Mouse (Mus musculus): ENCODE data around the gene Zfp384. TPM values are rescaled to one million over a fixed set of nuclear protein-coding genes. Genes with fewer than 3 reads are reported as not detected.

Gene Zfp384
- polyA plus RNA-seq, 1 experiment from 2014 or later: 11.2 TPM

DNA sequence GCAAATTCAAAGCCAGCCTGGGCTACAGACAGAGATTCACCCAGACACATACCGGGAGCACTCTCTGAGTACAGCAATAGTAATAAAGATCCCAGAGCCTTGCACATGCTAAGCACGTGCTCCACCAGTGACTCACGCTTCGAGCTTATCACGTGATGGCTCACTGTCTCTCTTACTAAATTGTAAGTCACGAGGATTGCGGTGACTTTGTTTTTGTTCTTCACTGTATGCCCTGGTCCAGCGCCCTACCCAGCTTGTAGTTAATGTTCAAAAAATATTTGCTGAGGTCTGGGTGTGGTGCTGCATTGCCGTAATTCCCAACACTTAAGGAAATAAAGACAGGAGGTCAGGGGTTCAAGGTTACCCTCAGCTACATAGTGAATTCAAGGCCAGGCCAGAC, 15.6 kb upstream of the Zfp384 start:
- 78% methylated on average over 9 of the region's 9 CpGs for whole genome bisulfite sequencing
- H3K9me3 ChIP-seq (replicated peaks; ENCODE audit: control insufficient read depth, low read length, poor library complexity, severe bottlenecking): no peaks in the 10 kb centered on the region
- H3K9ac ChIP-seq (ENCODE audit: low read depth, low read length): no peak overlapping the region
- no peaks in the 10 kb centered on the region for H3K36me3 ChIP-seq (ENCODE audit: control insufficient read depth, insufficient read depth, low read length)
- H3K4me2 ChIP-seq (ENCODE audit: low read length): no peak overlapping the region
- H3K27ac ChIP-seq (ENCODE audit: low read length): no peak overlapping the region
- no peaks in the 10 kb centered on the region; the same call in 1 of the 2 replicates for H3K27me3 ChIP-seq (ENCODE audit: control insufficient read depth, insufficient read depth, low read depth, low read length)
- H3K4me3 ChIP-seq (ENCODE audit: low read depth, low read length): no peak overlapping the region
- ATAC-seq: no peak
- H3K4me1 ChIP-seq (ENCODE audit: control insufficient read depth, insufficient read depth, low read length): peaks cover 12% of the 10 kb centered on the region

DNA sequence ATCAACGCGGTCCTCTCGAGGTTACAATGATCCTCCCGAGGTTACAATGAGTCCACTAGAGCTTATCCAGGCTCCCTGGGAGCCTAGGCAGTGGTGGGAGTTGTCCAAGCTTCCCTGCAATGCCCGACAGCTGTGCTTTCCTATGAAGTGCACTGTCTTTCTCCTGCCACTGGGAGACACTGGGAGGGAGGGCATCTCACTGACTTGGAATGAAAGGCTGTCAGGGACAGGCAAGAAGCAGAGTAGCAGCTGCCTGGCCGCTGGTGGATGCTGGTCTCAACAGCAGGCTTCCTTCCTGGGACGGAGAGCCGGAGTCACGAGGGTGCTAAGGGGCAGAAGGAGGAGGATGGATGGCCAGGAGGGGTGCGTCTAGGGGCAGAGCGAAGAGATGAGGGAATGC, 15.1 kb upstream of the Zfp384 start:
- Histone ChIP-seq H3K9ac (ENCODE audit: low read depth, low read length) (peak overlapping the region; percentile 52; the same call in 1 of the 2 replicates), H3K36me3 (ENCODE audit: control insufficient read depth, insufficient read depth, low read length) (no peaks in the 10 kb centered on the region), H3K27me3 (ENCODE audit: control insufficient read depth, insufficient read depth, low read depth, low read length) (no peaks in the 10 kb centered on the region; the same call in 1 of the 2 replicates), H3K4me2 (ENCODE audit: low read length) (peak overlapping the region; percentile 33; the same call in 1 of the 2 replicates), H3K9me3 (replicated peaks; ENCODE audit: control insufficient read depth, low read length, poor library complexity, severe bottlenecking) (no peaks in the 10 kb centered on the region), H3K4me3 (ENCODE audit: low read depth, low read length) (peak overlapping the region; percentile 14; the same call in 1 of the 2 replicates), H3K4me1 (ENCODE audit: control insufficient read depth, insufficient read depth, low read length) (peaks cover 17% of the 10 kb centered on the region), H3K27ac (ENCODE audit: low read length) (0 out of 2 replicates have a peak overlapping the region, but pooled peaks have one; percentile 17)
- no peak for ATAC-seq
- 7% methylated on average over 11 of the region's 11 CpGs for WGBS

DNA sequence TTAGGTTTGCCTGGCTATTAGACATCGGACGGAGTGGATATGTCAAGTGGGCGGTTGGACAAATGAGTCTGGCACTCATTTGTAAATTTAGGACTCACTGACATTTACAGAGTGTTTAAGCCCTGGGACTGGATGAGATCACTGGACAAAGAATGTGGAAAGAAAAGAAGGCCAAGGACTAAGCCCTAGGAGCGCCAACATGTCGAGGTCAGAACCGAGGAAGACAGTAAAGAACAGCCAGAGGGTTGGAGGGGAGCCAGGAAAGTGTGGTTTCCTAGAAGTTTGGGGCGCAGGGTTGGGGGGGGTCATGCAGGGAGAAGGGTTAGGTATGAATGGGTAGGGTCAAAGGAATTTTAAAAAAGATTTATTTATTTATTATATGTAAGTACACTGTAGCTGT, 13.7 kb upstream of the Zfp384 start:
- Histone ChIP-seq H3K4me1 (ENCODE audit: control insufficient read depth, insufficient read depth, low read length) (peaks cover 21% of the 10 kb centered on the region), H3K4me3 (ENCODE audit: low read depth, low read length) (no peak overlapping the region), H3K27me3 (ENCODE audit: control insufficient read depth, insufficient read depth, low read depth, low read length) (peaks cover 6% of the 10 kb centered on the region), H3K4me2 (ENCODE audit: low read length) (no peak overlapping the region), H3K9ac (ENCODE audit: low read depth, low read length) (no peak overlapping the region), H3K36me3 (ENCODE audit: control insufficient read depth, insufficient read depth, low read length) (peaks cover 2% of the 10 kb centered on the region; the same call in 1 of the 2 replicates), H3K27ac (ENCODE audit: low read length) (no peak overlapping the region), H3K9me3 (replicated peaks; ENCODE audit: control insufficient read depth, low read length, poor library complexity, severe bottlenecking) (no peaks in the 10 kb centered on the region)
- ATAC-seq: no peak
- 80% methylated on average over 7 of the region's 7 CpGs for WGBS

DNA sequence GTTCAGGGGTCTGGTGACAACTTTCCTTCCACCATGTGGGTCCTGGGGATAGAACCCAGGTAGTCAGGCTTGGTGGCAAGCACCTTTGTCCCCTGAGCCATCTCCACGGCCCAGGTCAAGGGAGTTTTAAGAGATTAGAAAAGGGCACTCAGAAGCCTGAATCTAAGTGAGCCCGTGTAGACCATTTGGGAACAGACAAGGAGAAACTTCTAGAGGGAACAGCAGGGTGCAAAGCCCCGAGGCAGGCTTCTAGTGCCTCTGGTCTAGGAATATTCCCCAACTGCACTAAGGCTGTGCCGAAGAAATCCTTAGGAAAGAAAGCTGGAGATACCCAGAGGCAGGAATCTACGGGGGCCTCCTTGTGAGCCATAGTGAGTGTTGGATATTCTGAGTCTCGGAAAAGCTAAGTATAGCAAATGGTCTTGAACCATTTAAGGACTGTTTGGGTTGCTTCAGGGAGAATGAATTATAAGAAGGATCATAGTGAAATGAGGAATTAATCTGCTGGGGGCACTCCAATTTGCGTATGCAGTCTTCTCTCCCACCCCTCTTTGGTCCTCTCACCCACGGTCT, 13.0 kb upstream of the Zfp384 start:
- H3K27me3 ChIP-seq (ENCODE audit: control insufficient read depth, insufficient read depth, low read depth, low read length): peaks cover 6% of the 10 kb centered on the region
- 0 out of 2 replicates have a peak, but pooled peaks have one; percentile 1 for ATAC-seq
- 41% methylated on average over 8 of the region's 8 CpGs for WGBS
- peaks cover 2% of the 10 kb centered on the region; the same call in 1 of the 2 replicates for H3K36me3 ChIP-seq (ENCODE audit: control insufficient read depth, insufficient read depth, low read length)
- H3K4me2 ChIP-seq (ENCODE audit: low read length): peak overlapping the region; percentile 65
- H3K4me3 ChIP-seq (ENCODE audit: low read depth, low read length): peak overlapping the region; percentile 78
- H3K9me3 ChIP-seq (replicated peaks; ENCODE audit: control insufficient read depth, low read length, poor library complexity, severe bottlenecking): no peaks in the 10 kb centered on the region
- peaks cover 21% of the 10 kb centered on the region for H3K4me1 ChIP-seq (ENCODE audit: control insufficient read depth, insufficient read depth, low read length)
- H3K27ac ChIP-seq (ENCODE audit: low read length): peak overlapping the region; percentile 90
- peak overlapping the region; percentile 97 for H3K9ac ChIP-seq (ENCODE audit: low read depth, low read length)

DNA sequence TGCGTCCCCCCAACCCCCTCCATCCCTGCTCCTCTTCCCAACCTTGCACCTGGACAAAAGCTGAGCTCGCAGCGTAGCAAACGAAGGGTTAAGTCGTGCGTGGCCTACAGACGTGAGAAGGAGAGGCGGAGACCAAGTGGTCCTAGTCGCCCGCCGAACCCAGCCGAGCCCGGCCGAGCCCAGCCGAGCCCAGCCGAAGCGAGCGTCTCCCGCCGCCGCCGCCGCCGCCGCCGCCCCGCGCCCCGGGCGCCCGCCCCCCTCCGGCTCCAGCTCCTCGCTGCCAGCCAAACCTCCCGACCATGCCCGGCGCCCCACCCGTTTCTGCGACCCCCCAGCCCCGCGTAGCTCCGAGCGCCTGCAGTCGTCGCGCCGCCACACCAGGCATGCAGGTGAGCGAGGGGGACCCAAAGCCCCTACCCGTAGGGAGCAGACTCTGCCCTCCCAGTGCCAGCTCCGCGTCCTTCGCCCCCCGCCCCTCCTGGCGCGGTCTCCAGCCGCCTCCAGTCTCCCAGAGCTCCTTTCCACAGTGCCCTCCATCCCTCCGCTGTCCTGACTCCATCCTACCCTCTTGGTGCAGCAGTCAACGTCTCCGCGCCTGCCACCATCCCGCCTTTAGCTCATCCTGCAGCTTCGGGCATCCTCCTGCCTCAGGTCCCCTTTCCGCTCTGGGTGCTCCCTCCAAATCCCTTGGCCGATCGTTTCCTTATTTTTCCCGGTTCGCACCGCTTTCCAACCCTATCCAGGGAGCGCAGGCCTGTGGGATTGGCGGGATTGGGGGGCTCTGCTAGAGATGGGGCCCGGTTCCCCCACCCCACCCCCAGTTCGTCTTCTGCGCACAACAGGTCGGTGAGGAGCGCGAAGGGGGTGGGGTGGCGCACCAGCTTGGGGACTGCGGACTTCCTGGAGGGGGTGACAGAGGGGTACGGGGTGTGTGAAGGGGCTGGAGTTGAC, 12.1 kb upstream of the Zfp384 start, which contains the start of gene Pianp:
Gene Pianp (plus strand): TSS at position 144 of the 951 bp plus-strand sequence.
- Histone ChIP-seq H3K36me3 (ENCODE audit: control insufficient read depth, insufficient read depth, low read length) (peaks cover 2% of the 10 kb centered on the region), H3K9ac (ENCODE audit: low read depth, low read length) (peak within 1 kb of the TSS; percentile 97), H3K27ac (ENCODE audit: low read length) (peak within 1 kb of the TSS; percentile 90), H3K27me3 (ENCODE audit: control insufficient read depth, insufficient read depth, low read depth, low read length) (peaks cover 6% of the 10 kb centered on the region), H3K9me3 (replicated peaks; ENCODE audit: control insufficient read depth, low read length, poor library complexity, severe bottlenecking) (no peaks in the 10 kb centered on the region), H3K4me3 (ENCODE audit: low read depth, low read length) (peak within 1 kb of the TSS; percentile 78), H3K4me2 (ENCODE audit: low read length) (peak within 1 kb of the TSS; percentile 65), H3K4me1 (ENCODE audit: control insufficient read depth, insufficient read depth, low read length) (peaks cover 21% of the 10 kb centered on the region)
- ATAC-seq: peak; percentile 91
- WGBS: under 1% methylated on average over 50 of the region's 78 CpGs

DNA sequence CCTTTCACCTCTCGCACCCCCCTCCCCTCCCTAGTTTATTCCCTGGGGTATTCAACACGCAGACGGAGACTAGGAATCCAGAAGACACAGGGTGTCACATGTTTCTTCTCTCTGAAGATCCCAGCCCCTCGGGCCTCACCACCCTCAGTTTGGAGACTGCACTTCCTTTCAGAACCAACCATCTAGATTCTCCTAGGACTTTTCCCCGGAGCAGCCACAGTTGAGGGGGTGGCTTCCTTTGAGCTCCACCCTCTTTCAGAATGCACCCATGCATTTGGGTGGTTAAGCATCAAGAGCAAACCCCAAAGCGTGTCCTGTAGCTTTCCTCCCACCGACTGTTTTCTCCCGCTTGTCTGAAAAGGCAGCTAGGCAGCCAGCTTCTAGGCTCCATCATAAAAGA, 10.9 kb upstream of the Zfp384 start:
- Histone ChIP-seq H3K4me1 (ENCODE audit: control insufficient read depth, insufficient read depth, low read length) (peaks cover 21% of the 10 kb centered on the region), H3K4me3 (ENCODE audit: low read depth, low read length) (peak overlapping the region; percentile 78), H3K27me3 (ENCODE audit: control insufficient read depth, insufficient read depth, low read depth, low read length) (peaks cover 6% of the 10 kb centered on the region), H3K27ac (ENCODE audit: low read length) (peak overlapping the region; percentile 11; the same call in 1 of the 2 replicates), H3K36me3 (ENCODE audit: control insufficient read depth, insufficient read depth, low read length) (peaks cover 2% of the 10 kb centered on the region), H3K9me3 (replicated peaks; ENCODE audit: control insufficient read depth, low read length, poor library complexity, severe bottlenecking) (no peaks in the 10 kb centered on the region), H3K9ac (ENCODE audit: low read depth, low read length) (peak overlapping the region; percentile 97), H3K4me2 (ENCODE audit: low read length) (peak overlapping the region; percentile 65)
- no peak for ATAC-seq
- WGBS: 7% methylated on average over 8 of the region's 8 CpGs

DNA sequence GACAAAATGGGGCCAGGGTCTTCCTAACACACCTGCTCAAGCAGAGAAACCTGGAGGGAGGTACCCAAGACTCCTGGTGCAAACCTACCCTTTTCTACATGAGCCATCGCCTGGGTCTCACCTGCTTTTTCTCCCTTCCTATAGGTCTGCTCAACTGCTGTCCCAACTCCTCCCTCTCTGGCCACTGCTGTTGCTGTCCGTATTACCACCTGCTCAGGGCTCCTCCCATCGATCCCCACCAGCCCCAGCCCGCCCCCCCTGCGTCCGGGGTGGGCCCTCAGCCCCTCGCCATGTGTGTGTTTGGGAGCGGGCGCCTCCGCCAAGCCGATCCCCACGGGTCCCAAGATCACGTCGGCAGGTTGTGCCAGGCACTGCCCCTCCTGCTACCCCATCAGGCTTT, 9.9 kb upstream of the Zfp384 start:
- no peaks in the 10 kb centered on the region for H3K9me3 ChIP-seq (replicated peaks; ENCODE audit: control insufficient read depth, low read length, poor library complexity, severe bottlenecking)
- H3K4me2 ChIP-seq (ENCODE audit: low read length): peak overlapping the region; percentile 65
- 33% methylated on average over 14 of the region's 14 CpGs for WGBS
- peaks cover 2% of the 10 kb centered on the region for H3K36me3 ChIP-seq (ENCODE audit: control insufficient read depth, insufficient read depth, low read length)
- no peak for ATAC-seq
- H3K4me3 ChIP-seq (ENCODE audit: low read depth, low read length): no peak overlapping the region
- H3K4me1 ChIP-seq (ENCODE audit: control insufficient read depth, insufficient read depth, low read length): peaks cover 19% of the 10 kb centered on the region
- H3K27ac ChIP-seq (ENCODE audit: low read length): no peak overlapping the region
- H3K27me3 ChIP-seq (ENCODE audit: control insufficient read depth, insufficient read depth, low read depth, low read length): peaks cover 6% of the 10 kb centered on the region
- peak overlapping the region; percentile 18 for H3K9ac ChIP-seq (ENCODE audit: low read depth, low read length)

DNA sequence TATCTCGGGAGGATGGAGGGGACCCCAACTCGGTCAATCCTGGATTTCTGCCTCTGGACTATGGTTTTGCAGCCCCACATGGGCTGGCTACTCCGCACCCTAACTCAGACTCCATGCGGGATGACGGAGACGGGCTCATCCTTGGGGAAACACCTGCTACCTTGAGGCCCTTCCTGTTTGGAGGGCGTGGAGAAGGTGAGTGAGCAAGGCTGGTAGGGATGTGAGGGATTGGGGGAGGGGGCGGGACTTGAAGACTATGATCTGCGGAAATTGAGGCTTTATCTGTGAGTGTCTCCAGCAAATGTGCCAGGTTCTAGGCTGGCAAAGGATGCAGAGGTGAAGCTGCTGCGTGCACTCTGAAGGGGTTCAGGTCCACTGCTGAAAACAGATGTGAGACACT, 9.4 kb upstream of the Zfp384 start:
- ATAC-seq: no peak
- H3K36me3 ChIP-seq (ENCODE audit: control insufficient read depth, insufficient read depth, low read length): peaks cover 2% of the 10 kb centered on the region
- WGBS: 40% methylated on average over 10 of the region's 10 CpGs
- H3K9me3 ChIP-seq (replicated peaks; ENCODE audit: control insufficient read depth, low read length, poor library complexity, severe bottlenecking): no peaks in the 10 kb centered on the region
- H3K4me2 ChIP-seq (ENCODE audit: low read length): no peak overlapping the region
- H3K4me3 ChIP-seq (ENCODE audit: low read depth, low read length): no peak overlapping the region
- H3K9ac ChIP-seq (ENCODE audit: low read depth, low read length): peak overlapping the region; percentile 18; the same call in 1 of the 2 replicates
- no peak overlapping the region for H3K27ac ChIP-seq (ENCODE audit: low read length)
- H3K27me3 ChIP-seq (ENCODE audit: control insufficient read depth, insufficient read depth, low read depth, low read length): peaks cover 6% of the 10 kb centered on the region
- peaks cover 19% of the 10 kb centered on the region for H3K4me1 ChIP-seq (ENCODE audit: control insufficient read depth, insufficient read depth, low read length)
